Mouse (Mus musculus): ENCODE data around the gene Fv1. TPM values are rescaled to one million over a fixed set of nuclear protein-coding genes. Genes with fewer than 3 reads are reported as not detected.

Fv1 gene
- total RNA-seq, 2 experiments from 2014 or later, result 8.8 to 9.5 TPM

DNA sequence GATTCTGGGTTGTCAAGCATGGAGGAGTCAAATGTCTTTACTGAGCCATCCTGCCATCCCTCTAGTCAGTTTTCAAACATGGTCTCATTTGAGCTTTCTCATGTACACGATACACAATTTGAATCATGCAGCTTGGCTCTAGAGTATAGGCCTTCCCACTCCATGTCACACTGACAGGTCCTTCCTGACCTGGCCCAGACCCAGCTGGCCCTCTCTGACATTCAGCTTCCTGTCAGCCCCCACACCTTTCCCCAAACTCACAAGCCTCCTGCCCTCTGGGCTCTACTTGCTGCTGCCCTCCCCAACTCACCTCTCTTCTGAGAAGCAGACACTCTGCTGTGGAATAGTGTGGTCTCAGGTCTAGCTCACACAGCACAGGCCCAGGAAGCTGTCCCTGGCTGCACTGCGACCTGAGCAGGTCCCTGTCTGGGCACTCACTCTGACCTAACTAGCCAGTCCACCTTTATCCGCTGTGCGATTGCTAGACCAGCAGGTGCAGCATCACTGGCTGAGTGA lies 27.1 kb downstream of the Fv1 start:
- DNase-seq (ENCODE audit: low spot score in 2 of 2), result no peak
- H3K4me3 ChIP-seq, result no peak overlapping the region
- H3K27ac ChIP-seq, result no peak overlapping the region; the same call in 1 of the 2 replicates
- no peak for TF ChIP-seq CTCF (conservative IDR thresholded peaks at IDR 0.05)

GRCm38 (mm10) chr4:147896411-147896810 lies 27.6 kb downstream of the Fv1 start:
- no peak for DNase-seq (ENCODE audit: low spot score in 2 of 2)
- H3K27ac ChIP-seq, result peak overlapping the region; percentile 72
- H3K4me3 ChIP-seq, result no peak overlapping the region
- TF ChIP-seq CTCF (conservative IDR thresholded peaks at IDR 0.05), result no peak

DNA sequence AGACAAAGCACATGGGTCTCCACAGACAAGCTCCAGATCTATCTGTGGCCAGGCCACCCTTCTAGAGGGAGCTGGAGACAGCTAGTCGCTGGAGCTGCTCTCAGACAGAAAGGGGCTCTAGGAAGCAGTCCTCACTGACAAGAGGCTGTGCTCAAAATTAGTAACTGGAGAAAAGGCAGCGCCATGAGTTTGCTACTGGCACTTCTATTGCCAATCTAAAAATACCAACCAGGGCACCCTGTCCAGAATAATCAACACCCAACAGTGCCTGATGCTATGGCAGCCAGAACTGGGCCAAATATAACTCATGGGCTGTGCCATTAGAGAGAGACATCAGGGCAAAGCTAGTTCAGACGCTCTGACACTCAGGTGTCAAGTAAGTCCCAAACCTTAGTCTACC lies 28.6 kb downstream of the Fv1 start:
- TF ChIP-seq CTCF (conservative IDR thresholded peaks at IDR 0.05), result no peak
- peak overlapping the region; percentile 72 for H3K27ac ChIP-seq
- no peak overlapping the region for H3K4me3 ChIP-seq
- DNase-seq (ENCODE audit: low spot score in 2 of 2), result peak in 1 of 2 experiments; percentile 30

GRCm38 (mm10) chr4:147900452-147900851 lies 31.7 kb downstream of the Fv1 start:
- Histone ChIP-seq H3K27ac (0 out of 2 replicates have a peak overlapping the region, but pooled peaks have one; percentile 33), H3K4me3 (no peak overlapping the region)
- no peak for DNase-seq (ENCODE audit: low spot score in 2 of 2)
- TF ChIP-seq CTCF (conservative IDR thresholded peaks at IDR 0.05), result no peak

DNA sequence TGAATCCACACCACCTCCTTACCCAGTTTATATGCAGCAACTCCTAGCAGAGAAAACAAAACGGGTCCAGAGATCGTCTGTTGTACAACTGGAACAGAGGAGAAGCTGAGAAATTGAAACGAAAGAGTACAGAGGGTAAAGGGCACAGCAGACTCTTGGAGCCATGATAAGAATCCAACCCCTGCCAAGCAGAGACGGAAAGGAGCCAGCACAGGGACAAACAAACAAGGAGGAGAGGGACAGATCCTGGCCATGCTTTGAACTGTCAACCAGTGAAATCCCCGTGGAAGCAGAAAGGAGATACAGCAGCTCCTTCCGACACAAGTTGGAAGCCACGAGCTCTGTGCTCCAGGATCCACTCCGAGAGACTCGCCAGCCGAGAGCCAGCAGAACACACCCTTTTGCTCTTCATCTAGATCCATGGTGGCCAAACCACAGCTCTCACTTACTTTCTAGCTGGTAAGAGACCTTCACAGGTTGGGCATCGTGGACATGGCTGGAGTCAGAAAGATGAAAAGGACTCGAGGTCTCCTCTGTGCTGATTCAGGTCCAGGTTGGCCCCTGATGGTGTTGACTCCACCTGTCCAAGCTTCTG lies 34.2 kb downstream of the Fv1 start:
- no peak for DNase-seq (ENCODE audit: low spot score in 2 of 2)
- peak overlapping the region; percentile 96; the same call in 1 of the 2 replicates for H3K4me3 ChIP-seq
- H3K27ac ChIP-seq, result no peak overlapping the region
- TF ChIP-seq CTCF (conservative IDR thresholded peaks at IDR 0.05), result no peak

DNA sequence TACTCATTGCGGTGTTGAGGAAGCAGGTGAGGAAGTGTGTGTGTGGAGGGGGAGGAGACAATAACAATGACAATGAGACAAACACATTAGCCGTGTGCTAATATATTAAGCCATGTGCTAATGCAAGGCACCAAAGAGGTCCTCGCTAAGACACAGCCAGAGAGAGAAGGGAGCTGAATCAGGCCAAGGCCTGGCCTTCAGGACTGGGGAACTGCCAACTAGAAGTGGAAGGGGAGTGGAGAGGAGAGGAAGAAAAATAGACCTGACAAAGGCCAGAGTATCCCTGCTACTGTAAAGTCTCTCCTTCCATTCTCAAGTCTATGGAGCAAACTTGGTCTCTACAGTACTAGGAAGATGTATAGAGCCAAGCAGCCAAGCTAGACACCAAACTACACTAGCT lies 34.8 kb downstream of the Fv1 start:
- Histone ChIP-seq H3K4me3 (peak overlapping the region; percentile 96), H3K27ac (peak overlapping the region; percentile 100)
- no peak for TF ChIP-seq CTCF (conservative IDR thresholded peaks at IDR 0.05)
- no peak for DNase-seq (ENCODE audit: low spot score in 2 of 2)

GRCm38 (mm10) chr4:147904313-147905089 lies 35.7 kb downstream of the Fv1 start, which contains the start of gene Mfn2:
Mfn2 (minus strand) TSS chr4:147904704.
- Histone ChIP-seq H3K4me3 (peak within 1 kb of the TSS; percentile 96), H3K27ac (peak within 1 kb of the TSS; percentile 100)
- no peak for TF ChIP-seq CTCF (conservative IDR thresholded peaks at IDR 0.05)
- DNase-seq (ENCODE audit: low spot score in 2 of 2), result peak; percentile 91 to 92

DNA sequence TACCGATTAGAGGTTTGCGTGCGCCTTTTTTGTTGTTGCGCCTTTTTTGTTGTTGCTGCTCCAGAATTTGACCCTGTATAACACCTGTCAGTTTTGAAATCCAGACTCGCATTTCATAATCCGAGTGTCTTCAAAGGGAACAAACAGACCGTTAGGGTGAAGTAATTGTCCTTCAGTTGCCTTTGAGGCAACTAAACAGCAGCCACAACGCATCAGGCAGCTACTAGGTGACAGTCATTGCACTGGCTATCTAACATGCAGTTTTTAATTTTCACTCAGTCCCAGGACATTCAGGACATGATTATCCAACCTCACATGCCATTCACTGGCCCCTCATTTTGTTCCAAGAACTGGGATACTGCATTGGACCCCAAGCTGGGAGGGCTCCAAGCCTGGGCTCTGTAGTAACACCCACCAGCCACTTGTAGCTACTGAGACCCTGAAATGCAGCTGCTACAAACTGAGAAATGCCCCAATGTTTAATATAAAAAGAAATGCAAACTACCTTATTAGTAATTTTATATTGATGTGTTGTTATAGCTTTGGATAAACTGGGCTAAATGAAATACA lies 36.4 kb downstream of the Fv1 start:
- H3K4me3 ChIP-seq, result peak overlapping the region; percentile 96
- no peak for DNase-seq (ENCODE audit: low spot score in 2 of 2)
- no peak for TF ChIP-seq CTCF (conservative IDR thresholded peaks at IDR 0.05)
- peak overlapping the region; percentile 100 for H3K27ac ChIP-seq

GRCm38 (mm10) chr4:147906230-147906629 lies 37.5 kb downstream of the Fv1 start:
- Histone ChIP-seq H3K4me3 (no peak overlapping the region), H3K27ac (no peak overlapping the region)
- no peak for TF ChIP-seq CTCF (conservative IDR thresholded peaks at IDR 0.05)
- DNase-seq (ENCODE audit: low spot score in 2 of 2), result no peak

DNA sequence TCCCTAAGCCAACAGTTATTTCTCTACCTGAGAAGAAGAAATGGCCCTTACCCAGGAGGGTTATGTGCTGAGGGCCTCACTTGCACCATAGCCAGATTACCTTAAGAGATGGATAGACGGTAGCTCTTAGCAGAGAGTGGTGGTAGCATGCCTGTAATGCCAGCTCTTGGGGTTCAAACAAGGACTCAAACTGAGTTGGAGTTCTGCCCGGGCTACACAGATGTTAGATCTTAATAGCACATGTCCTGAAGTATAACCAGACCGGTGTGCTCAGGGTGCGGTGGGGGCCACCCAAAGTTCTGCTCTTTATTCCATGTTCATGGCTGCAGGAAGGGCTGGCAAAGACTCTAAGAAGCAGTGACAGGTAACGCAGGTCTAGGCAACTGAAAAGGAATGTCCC lies 40.7 kb downstream of the Fv1 start:
- no peak for DNase-seq (ENCODE audit: low spot score in 2 of 2)
- TF ChIP-seq CTCF (conservative IDR thresholded peaks at IDR 0.05), result no peak
- no peak overlapping the region for H3K4me3 ChIP-seq
- no peak overlapping the region for H3K27ac ChIP-seq

- peak in 1 of 2 experiments; percentile 66 for DNase-seq (ENCODE audit: low spot score in 2 of 2)
- peak; percentile 84 for TF ChIP-seq CTCF (conservative IDR thresholded peaks at IDR 0.05)
- no peak overlapping the region for H3K4me3 ChIP-seq
- no peak overlapping the region for H3K27ac ChIP-seq
Measured at GRCm38 (mm10) chr4:147918459-147919121, 49.8 kb downstream of the Fv1 start.

Other genes starting within 250 kb of the Fv1 start
- gene Zfp979, start 226.5 kb upstream of the Fv1 start, total RNA-seq (2021), result under 1 TPM; 0.44 to 0.49 TPM
- gene Zfp534, start 166.4 kb upstream of the Fv1 start, total RNA-seq (2021), result under 1 TPM in 1 of 2 experiments, not detected in 1; 0.15 TPM
- 1 to 10 TPM; 1.8 to 2.2 TPM for gene Zfp984, start 59.2 kb upstream of the Fv1 start, total RNA-seq (2021)
- gene Zfp933, start 20.6 kb upstream of the Fv1 start, total RNA-seq (2021), result 10 to 100 TPM; 22.3 to 22.6 TPM
- gene Miip, start 163 bp upstream of the Fv1 start, total RNA-seq (2021), result 10 to 100 TPM; 19.9 to 26.5 TPM
- 100 to 1,000 TPM; 198 to 200 TPM for gene Mfn2, start 35.7 kb downstream of the Fv1 start, total RNA-seq (2021)
- gene Plod1, start 67.8 kb downstream of the Fv1 start, total RNA-seq (2021), result 10 to 100 TPM; 16.4 to 21.5 TPM
- gene 2510039O18Rik, start 71.9 kb downstream of the Fv1 start, total RNA-seq (2021), result 10 to 100 TPM; 27.0 to 27.9 TPM
- not detected for gene Nppb, start 116.8 kb downstream of the Fv1 start, total RNA-seq (2021)
- gene Nppa, start 131.7 kb downstream of the Fv1 start, total RNA-seq (2021), result not detected
- 10 to 100 TPM; 77.0 to 77.6 TPM for gene Clcn6, start 169.8 kb downstream of the Fv1 start, total RNA-seq (2021)
- 10 to 100 TPM; 33.5 to 37.2 TPM for gene Mthfr, start 170.1 kb downstream of the Fv1 start, total RNA-seq (2021)
- gene Agtrap, start 219.1 kb downstream of the Fv1 start, total RNA-seq (2021), result 1 to 10 TPM; 7.2 to 9.8 TPM

All from layer of hippocampus, adult 2 months (tissue).